Mouse (Mus musculus) gastrocnemius, postnatal 4 days (tissue): Measurements from ENCODE around the gene Gpr179. TPM values are rescaled to one million over a fixed set of nuclear protein-coding genes. Genes with fewer than 3 reads are reported as not detected.
"Not testable (repeated sequence)": the region's sequence is repeated elsewhere in the genome, so short reads cannot be mapped to it uniquely, and the experiment has no call there.

Source experiments
- DNase-seq, 2 experiments: peaks; one replicate each; pipeline ENCODE4 v3.0.0; 2021 to 2022; ENCODE audit warnings: low spot score in 2 of 2, mixed read lengths in 2 of 2
- total RNA-seq, 2 experiments: library from RNA; stranded (reverse); gene quantifications; 2 replicates each; pipeline ENCODE4 v1.2.3; 2021

The Gpr179 gene
- total RNA-seq, 2 experiments from 2014 or later: 0.22 to 0.29 TPM

- not testable (repeated sequence) for DNase-seq
Observed at GRCm38 (mm10) chr11:97321894-97322600, 29.8 kb downstream of the Gpr179 start.

GRCm38 (mm10) chr11:97321197-97321596 is 30.7 kb downstream of the Gpr179 start:
- no peak for DNase-seq

- DNase-seq: peak; percentile 98
Observed at GRCm38 (mm10) chr11:97315504-97316503, 36.1 kb downstream of the Gpr179 start, which contains the start of gene Mrpl45. TSS of gene Mrpl45 (plus strand) at chr11:97315716.

- DNase-seq: no peak
Observed at GRCm38 (mm10) chr11:97314751-97315503, 37.0 kb downstream of the Gpr179 start.

- no peak for DNase-seq
Observed at GRCm38 (mm10) chr11:97314110-97314509, 37.8 kb downstream of the Gpr179 start.

GRCm38 (mm10) chr11:97312871-97313270 is 39.0 kb downstream of the Gpr179 start:
- not testable (repeated sequence) for DNase-seq

- peak in 1 of 2 experiments; percentile 27 for DNase-seq
Observed at GRCm38 (mm10) chr11:97310895-97311631, 40.8 kb downstream of the Gpr179 start.

GRCm38 (mm10) chr11:97309911-97310571 is 41.8 kb downstream of the Gpr179 start:
- DNase-seq: peak; percentile 48 to 74

- DNase-seq: peak; percentile 47 to 66
Observed at GRCm38 (mm10) chr11:97309451-97309836, 42.4 kb downstream of the Gpr179 start.

- no peak for DNase-seq
Observed at GRCm38 (mm10) chr11:97308806-97309450, 42.9 kb downstream of the Gpr179 start.

- DNase-seq: no peak
Observed at GRCm38 (mm10) chr11:97307294-97308069, 44.4 kb downstream of the Gpr179 start.

GRCm38 (mm10) chr11:97304631-97305030 is 47.2 kb downstream of the Gpr179 start:
- DNase-seq: no peak

GRCm38 (mm10) chr11:97302231-97302781 is 49.6 kb downstream of the Gpr179 start:
- DNase-seq: peak in 1 of 2 experiments; percentile 31

GRCm38 (mm10) chr11:97301406-97301805 is 50.5 kb downstream of the Gpr179 start:
- DNase-seq: no peak

GRCm38 (mm10) chr11:97299939-97300338 is 51.9 kb downstream of the Gpr179 start:
- DNase-seq: no peak

GRCm38 (mm10) chr11:97296542-97296941 is 55.3 kb downstream of the Gpr179 start:
- DNase-seq: no peak

- no peak for DNase-seq
Observed at GRCm38 (mm10) chr11:97292731-97293130, 59.1 kb downstream of the Gpr179 start.
